Mouse (Mus musculus): Measurements from ENCODE around the gene Hps5.
"Not testable (repeated sequence)": the region's sequence is repeated elsewhere in the genome, so short reads cannot be mapped to it uniquely, and the experiment has no call there.

Gene Hps5

GRCm38 (mm10) chr7:46795287-46796205, at the start of gene Hps5, which contains the start of gene Gtf2h1:
Gene Hps5 (minus strand): TSS chr7:46796064.
Gene Gtf2h1 (plus strand): TSS chr7:46796103.
- DNase-seq (ENCODE audit: low spot score in 2 of 2), result peak; percentile 98 to 99

DNA sequence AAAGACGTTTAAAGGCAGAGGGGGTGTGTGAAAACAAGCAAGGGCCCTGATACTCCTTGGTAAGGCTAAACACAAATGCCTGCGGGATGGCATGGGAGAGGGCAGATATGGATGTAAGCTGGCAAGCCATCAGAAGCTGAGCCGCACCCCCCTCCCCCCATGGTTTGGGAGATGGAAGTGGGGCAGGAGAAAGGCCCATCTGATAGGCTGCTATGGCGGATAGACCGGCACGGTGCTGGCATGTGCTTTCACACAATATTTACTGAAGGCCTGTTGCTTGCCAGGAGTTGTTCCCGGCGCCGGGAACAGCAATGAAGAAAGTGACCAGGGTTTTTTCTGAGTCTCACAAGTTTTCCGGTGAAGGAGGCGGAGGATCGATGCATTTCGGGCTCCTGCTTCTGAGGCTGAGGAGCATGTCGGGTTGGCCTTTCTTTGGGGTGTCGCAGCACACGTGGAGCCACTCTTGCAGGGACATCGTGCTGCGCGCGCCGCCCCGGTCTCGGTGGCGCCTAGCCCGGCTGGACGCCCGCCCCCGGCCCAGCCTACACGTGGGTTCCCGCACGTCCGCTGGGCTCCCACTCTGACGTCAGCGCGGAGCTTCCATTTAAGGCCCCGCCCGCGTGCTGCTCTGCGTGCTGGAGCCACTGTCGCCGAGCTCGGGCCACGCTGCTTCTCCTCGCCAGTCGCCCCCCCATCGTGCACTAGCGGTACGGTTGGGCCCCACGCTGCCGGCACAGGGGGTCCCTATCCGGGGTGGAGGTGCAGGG, 49.5 kb upstream of the Hps5 start:
- peak; percentile 85 to 92 for DNase-seq (ENCODE audit: low spot score in 2 of 2)

- DNase-seq (ENCODE audit: low spot score in 2 of 2), result no peak
Observed at GRCm38 (mm10) chr7:46843576-46843975, 47.7 kb upstream of the Hps5 start.

GRCm38 (mm10) chr7:46842278-46842677, 46.4 kb upstream of the Hps5 start:
- no peak for DNase-seq (ENCODE audit: low spot score in 2 of 2)

DNA sequence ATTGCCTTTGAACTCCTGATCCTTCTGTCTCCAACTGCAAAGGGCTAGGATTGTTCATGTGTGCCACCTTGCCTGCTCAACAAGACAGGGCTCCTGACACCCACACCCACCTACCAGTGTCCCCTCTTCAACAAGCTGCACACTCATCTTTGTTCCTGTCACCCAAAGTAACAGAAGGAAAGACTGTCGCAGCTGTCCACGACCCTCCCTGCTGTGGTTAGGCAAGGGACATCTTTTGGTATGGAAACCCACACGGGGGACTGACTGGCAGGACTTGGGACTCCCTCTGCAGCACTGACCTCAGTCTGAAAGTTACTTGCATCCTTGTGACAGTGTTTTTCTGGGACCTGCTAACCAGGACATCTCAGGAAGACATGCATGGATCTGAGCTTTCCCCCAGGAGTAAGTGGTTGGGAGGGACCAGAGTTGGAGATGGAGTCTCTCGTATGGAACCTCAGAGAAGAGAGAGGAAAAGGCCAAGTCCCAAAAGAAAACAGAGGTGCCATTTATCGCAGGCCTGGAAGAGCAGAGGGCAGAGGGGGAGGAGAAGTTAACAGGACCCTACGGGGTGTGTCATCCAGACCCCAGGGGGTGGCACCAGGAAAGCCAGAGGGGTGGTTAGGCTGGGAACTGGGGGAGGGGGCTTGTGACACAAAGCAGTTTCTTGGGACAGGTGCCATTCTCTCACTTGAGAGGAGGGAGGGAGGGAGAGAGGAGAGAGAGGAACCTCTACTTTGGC, 45.1 kb upstream of the Hps5 start, which contains the start of gene Ldha:
Gene Ldha, plus strand, starts transcription at position 689 of the 739 bp plus-strand sequence.
- no peak for DNase-seq (ENCODE audit: low spot score in 2 of 2)

DNA sequence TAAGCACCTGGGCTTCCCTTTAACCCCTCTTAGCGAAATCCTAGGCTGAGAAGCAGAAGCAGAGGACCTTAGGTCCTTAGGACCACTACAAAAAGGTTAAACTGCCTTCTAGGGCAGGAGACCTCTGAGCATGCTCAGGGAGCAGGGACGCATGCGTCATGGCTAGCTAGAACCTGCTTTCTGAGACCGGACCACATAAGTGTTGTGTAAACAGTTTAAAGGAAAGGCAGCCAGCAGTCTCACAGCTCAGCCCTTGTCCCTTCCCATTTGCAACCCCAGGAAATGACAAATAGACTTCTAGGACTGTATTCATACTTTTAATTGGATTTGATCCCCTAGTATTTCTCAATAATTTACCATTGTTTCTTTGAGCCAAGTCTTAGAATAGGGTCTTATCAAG, 44.5 kb upstream of the Hps5 start:
- DNase-seq (ENCODE audit: low spot score in 2 of 2), result no peak

- DNase-seq (ENCODE audit: low spot score in 2 of 2), result no peak
Observed at GRCm38 (mm10) chr7:46839861-46840260, 44.0 kb upstream of the Hps5 start.

DNA sequence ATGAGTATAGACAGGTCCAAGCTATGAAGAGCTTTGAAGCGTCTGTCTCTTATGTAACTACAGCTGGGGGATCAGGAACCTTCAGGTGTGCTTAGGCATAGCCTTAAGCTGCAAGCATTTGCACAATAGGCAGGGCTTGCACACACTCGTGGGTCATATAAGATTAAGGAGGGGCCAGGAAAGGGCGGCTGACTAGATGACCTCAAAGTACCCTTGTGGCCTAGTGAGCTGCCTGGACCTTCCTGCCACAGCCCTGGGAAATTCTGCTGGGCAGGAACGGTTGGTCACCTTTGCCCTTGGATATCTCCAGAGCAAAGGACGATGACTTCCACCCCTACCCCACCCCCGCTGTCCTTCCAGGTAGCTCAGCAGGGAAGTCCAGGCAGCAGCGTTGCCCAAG, 43.6 kb upstream of the Hps5 start:
- no peak for DNase-seq (ENCODE audit: low spot score in 2 of 2)

DNA sequence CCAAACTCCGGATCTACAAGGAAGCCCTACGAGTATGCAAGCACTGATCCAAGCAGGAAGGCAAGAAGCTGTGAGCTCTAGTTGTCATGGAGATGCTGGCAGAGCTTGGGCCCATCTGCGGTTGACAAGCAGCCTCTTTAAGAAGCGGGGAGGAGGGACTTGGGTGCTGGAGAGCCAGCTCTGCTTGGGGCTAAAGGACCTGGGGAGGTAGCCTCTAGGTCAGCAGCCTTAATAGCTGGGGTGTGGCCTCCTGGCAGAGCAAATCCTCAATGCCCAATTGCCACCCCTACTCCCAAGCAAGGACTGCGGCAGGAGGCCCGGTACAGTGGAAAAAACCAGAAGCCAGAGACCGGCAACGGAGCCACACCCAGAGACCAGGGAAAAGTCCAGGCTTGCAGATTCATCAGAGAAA, 43.0 kb upstream of the Hps5 start:
- peak; percentile 58 to 60 for DNase-seq (ENCODE audit: low spot score in 2 of 2)

- DNase-seq (ENCODE audit: low spot score in 2 of 2), result no peak
Observed at GRCm38 (mm10) chr7:46838104-46838671, 42.3 kb upstream of the Hps5 start.

GRCm38 (mm10) chr7:46837073-46837472, 41.2 kb upstream of the Hps5 start:
- no peak for DNase-seq (ENCODE audit: low spot score in 2 of 2)

DNA sequence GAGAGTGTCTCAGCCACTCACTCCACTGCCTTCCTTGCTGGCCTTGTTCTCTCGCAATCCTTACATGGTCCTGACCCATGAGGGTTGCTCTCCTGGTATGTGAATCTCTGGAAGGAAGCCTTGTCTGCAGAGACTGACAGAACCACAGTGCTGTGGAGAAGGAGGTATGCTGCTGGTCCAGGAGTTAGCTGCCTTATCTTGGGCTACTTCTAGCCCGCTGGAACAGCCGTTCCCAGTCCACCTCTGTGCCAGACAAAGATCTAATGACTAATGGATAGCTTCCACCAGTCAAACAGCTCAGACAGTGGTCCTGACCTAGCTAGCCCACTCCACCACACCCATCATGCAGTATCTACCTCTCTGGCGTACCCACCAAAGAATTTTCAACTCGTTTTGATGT, 40.5 kb upstream of the Hps5 start:
- no peak for DNase-seq (ENCODE audit: low spot score in 2 of 2)

GRCm38 (mm10) chr7:46834994-46835610, 39.2 kb upstream of the Hps5 start:
- no peak for DNase-seq (ENCODE audit: low spot score in 2 of 2)

GRCm38 (mm10) chr7:46833670-46834255, 37.9 kb upstream of the Hps5 start:
- no peak for DNase-seq (ENCODE audit: low spot score in 2 of 2)

GRCm38 (mm10) chr7:46833266-46833665, 37.4 kb upstream of the Hps5 start:
- DNase-seq (ENCODE audit: low spot score in 2 of 2), result peak; percentile 66 to 70

DNA sequence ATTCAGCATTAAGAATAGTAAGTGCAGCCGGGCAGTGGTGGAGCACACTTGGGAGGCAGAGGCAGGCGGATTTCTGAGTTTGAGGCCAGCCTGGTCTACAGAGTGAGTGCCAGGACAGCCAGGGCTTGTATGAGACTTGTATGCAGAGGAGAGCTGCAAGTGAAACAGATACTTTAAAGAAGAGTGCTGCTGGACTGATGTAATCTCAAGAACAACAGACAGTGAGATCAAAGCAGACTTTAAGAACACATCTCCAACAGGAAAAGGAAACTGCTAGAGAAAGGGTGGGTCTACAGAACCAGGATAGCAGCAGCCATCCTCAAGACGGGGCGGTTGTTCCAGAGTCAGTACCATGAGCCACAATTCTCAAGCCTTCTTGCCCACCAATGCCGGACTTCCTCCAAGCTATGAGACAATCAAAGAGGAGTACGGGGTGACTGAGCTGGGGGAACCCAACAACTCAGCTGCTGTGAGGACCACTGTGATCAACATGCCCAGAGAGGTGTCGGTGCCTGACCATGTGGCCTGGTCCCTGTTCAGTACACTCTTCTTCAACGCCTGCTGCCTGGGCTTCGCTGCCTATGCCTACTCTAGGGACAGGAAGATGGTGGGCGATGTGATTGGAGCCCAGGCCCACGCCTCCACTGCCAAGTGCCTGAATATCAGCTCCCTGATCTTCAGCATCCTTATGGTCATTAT, 36.4 kb upstream of the Hps5 start:
- not testable (repeated sequence) for DNase-seq (ENCODE audit: low spot score in 2 of 2)

- no peak for DNase-seq (ENCODE audit: low spot score in 2 of 2)
Observed at GRCm38 (mm10) chr7:46831693-46832092, 35.8 kb upstream of the Hps5 start.

DNA sequence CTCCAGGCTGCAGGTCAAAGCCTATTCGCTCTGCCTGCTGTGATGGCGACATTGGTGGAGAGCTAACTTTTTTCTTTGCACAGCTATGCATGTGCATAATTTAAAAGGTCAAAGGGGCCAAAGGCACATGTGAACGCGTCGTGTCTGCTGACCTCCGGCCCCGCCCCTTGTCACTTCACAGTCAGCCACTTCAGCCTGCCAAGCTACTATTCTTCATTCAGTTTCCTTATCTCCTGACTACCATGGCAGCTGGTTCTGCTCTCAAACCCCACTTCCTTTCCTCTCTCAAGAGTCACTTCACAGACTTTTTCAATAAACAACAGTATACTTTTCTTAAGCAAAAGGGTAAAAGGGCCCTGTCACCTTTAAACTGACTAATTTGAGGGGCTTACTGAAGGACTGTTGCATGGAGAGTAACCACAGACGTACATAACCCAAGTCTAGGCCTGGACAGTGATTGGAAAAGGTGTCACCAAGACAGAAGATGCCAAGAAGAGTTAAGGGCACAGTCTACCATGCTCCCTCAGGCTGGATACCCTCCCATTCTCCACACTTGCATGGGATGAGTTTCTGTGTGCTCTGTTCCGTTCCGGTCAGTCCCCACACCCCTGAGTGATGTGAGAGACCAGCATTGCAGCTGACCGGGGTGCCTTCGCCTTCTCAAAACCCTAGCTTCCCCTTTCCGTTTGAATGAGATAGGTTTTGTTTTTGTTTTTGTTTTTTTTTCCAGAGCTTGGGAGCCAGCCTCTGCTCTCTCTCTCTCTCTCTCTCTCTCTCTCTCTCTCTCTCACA, 35.1 kb upstream of the Hps5 start:
- peak in 1 of 2 experiments; percentile 37 for DNase-seq (ENCODE audit: low spot score in 2 of 2)

- no peak for DNase-seq (ENCODE audit: low spot score in 2 of 2)
Observed at GRCm38 (mm10) chr7:46829911-46830310, 34.0 kb upstream of the Hps5 start.
